In genomic region chr14:99032596-99032995, GRCm38 (mm10) we compare ENCODE assay signal across 32 mouse cellular contexts. TPM values are rescaled to one million over a fixed set of nuclear protein-coding genes. Genes with fewer than 3 reads are reported as not detected.
DNase-seq lines count a peak whose midpoint lies in the region; ATAC-seq and TF ChIP-seq lines count a peak whose summit lies in the region.
"Had no signal": no experiment of that assay in that cellular context is flagged by ENCODE, and none has a peak within 500 bp of the region (broad histone marks: within the 10 kb centered on the region; RNA-seq: fewer than 3 reads in every experiment).

No protein-coding gene starts in this region.

- peak; percentile 37 for DNase-seq in intestine, embryonic 14.5 days (ENCODE audit: low spot score)
- DNase-seq in liver, postnatal 0 days, result no peak
- DNase-seq in liver, result no peak
- no peak for DNase-seq in left cerebral cortex, adult 11 months (ENCODE audit: low spot score)
- DNase-seq: adrenal gland, postnatal 14 days; cerebellum, adult 11-12 months; cerebellum, adult 9-11 months; gastrocnemius, adult 2 months; gastrocnemius, postnatal 36 days; heart, adult 2 months; kidney, adult 9 months; kidney, postnatal 36 days; liver, embryonic 13.5 days; lung, adult 2 months; lung, postnatal 10 days; right cerebral cortex, adult 18-20 months; spleen, adult 18-20 months; thymus, postnatal 25 days had no signal

- no peak for TF ChIP-seq EP300 in liver, postnatal 0 days (IDR thresholded peaks at IDR 0.05; ENCODE audit: low read depth)

- no peaks in the 10 kb centered on the region for H3K4me1 ChIP-seq in forebrain, embryonic 13.5 days
- no peaks in the 10 kb centered on the region for H3K4me1 ChIP-seq in forebrain, embryonic 16.5 days (replicated peaks; ENCODE audit: control insufficient read depth, insufficient read depth, low read length)
- no peaks in the 10 kb centered on the region for H3K4me1 ChIP-seq in intestine, embryonic 14.5 days (replicated peaks; ENCODE audit: control insufficient read depth, insufficient read depth, low read length)
- no peaks in the 10 kb centered on the region; the same call in 1 of the 2 replicates for H3K4me1 ChIP-seq in intestine, embryonic 15.5 days (replicated peaks)
- H3K4me1 ChIP-seq in liver, postnatal 0 days (ENCODE audit: insufficient read depth), result no peaks in the 10 kb centered on the region
- no peaks in the 10 kb centered on the region for H3K4me1 ChIP-seq in intestine, postnatal 0 days (replicated peaks; ENCODE audit: control insufficient read depth, insufficient read depth, low read length)
- H3K4me1 ChIP-seq: embryonic facial prominence, embryonic 13.5 days; forebrain, embryonic 10.5 days; limb, embryonic 12.5 days; neural tube, embryonic 12.5 days had no signal

- no peak overlapping the region for H3K4me3 ChIP-seq in forebrain, embryonic 13.5 days
- H3K4me3 ChIP-seq in forebrain, embryonic 16.5 days (replicated peaks; ENCODE audit: low read length), result no peak overlapping the region
- H3K4me3 ChIP-seq in intestine, embryonic 14.5 days (ENCODE audit: low read depth, low read length), result no peak overlapping the region
- no peak overlapping the region for H3K4me3 ChIP-seq in intestine, embryonic 15.5 days (replicated peaks)
- no peak overlapping the region for H3K4me3 ChIP-seq in liver, postnatal 0 days (ENCODE audit: low read depth, low read length)
- H3K4me3 ChIP-seq in intestine, postnatal 0 days (ENCODE audit: low read depth, low read length), result no peak overlapping the region
- H3K4me3 ChIP-seq: embryonic facial prominence, embryonic 13.5 days; forebrain, embryonic 10.5 days; gastrocnemius, adult 2 months; heart, adult 2 months; heart, embryonic 12.5 days; layer of hippocampus, adult 2 months; limb, embryonic 12.5 days; liver, embryonic 13.5 days; midbrain, embryonic 10.5 days; myocyte; neural tube, embryonic 12.5 days had no signal

- H3K9me3 ChIP-seq in forebrain, embryonic 13.5 days (replicated peaks), result no peaks in the 10 kb centered on the region
- H3K9me3 ChIP-seq in forebrain, embryonic 16.5 days (ENCODE audit: control insufficient read depth, low read length), result no peaks in the 10 kb centered on the region
- H3K9me3 ChIP-seq in intestine, embryonic 14.5 days (ENCODE audit: control insufficient read depth, low read length), result no peaks in the 10 kb centered on the region
- H3K9me3 ChIP-seq in intestine, embryonic 15.5 days, result no peaks in the 10 kb centered on the region
- H3K9me3 ChIP-seq in liver, postnatal 0 days (ENCODE audit: low read length), result no peaks in the 10 kb centered on the region
- H3K9me3 ChIP-seq in intestine, postnatal 0 days (ENCODE audit: control insufficient read depth), result no peaks in the 10 kb centered on the region
- H3K9me3 ChIP-seq: embryonic facial prominence, embryonic 13.5 days; forebrain, embryonic 10.5 days; heart, embryonic 12.5 days; limb, embryonic 12.5 days; liver, embryonic 13.5 days; midbrain, embryonic 10.5 days; neural tube, embryonic 12.5 days had no signal

- no peaks in the 10 kb centered on the region for H3K27me3 ChIP-seq in forebrain, embryonic 13.5 days
- no peaks in the 10 kb centered on the region for H3K27me3 ChIP-seq in forebrain, embryonic 16.5 days (replicated peaks; ENCODE audit: control insufficient read depth, insufficient read depth, low read length)
- no peaks in the 10 kb centered on the region for H3K27me3 ChIP-seq in intestine, embryonic 14.5 days (replicated peaks; ENCODE audit: control insufficient read depth, insufficient read depth, low read length)
- no peaks in the 10 kb centered on the region for H3K27me3 ChIP-seq in intestine, embryonic 15.5 days (replicated peaks)
- H3K27me3 ChIP-seq in liver, postnatal 0 days (ENCODE audit: insufficient read depth, low read length), result no peaks in the 10 kb centered on the region
- H3K27me3 ChIP-seq in intestine, postnatal 0 days (replicated peaks; ENCODE audit: control insufficient read depth, insufficient read depth, low read length), result no peaks in the 10 kb centered on the region
- H3K27me3 ChIP-seq: embryonic facial prominence, embryonic 13.5 days; heart, embryonic 12.5 days; limb, embryonic 12.5 days; liver, embryonic 13.5 days; neural tube, embryonic 12.5 days; Patski had no signal

- no peak for TF ChIP-seq CTCF in liver, postnatal 0 days (IDR thresholded peaks at IDR 0.05; ENCODE audit: low read depth)
- no peak for TF ChIP-seq CTCF in intestine, postnatal 0 days (IDR thresholded peaks at IDR 0.05; ENCODE audit: low read depth)

- no peak overlapping the region for H3K4me2 ChIP-seq in forebrain, embryonic 13.5 days
- no peak overlapping the region for H3K4me2 ChIP-seq in forebrain, embryonic 16.5 days (ENCODE audit: low read length)
- H3K4me2 ChIP-seq in intestine, embryonic 14.5 days (ENCODE audit: low read length), result no peak overlapping the region
- no peak overlapping the region for H3K4me2 ChIP-seq in intestine, embryonic 15.5 days (replicated peaks)
- H3K4me2 ChIP-seq in liver, postnatal 0 days (ENCODE audit: low read depth, low read length), result no peak overlapping the region
- no peak overlapping the region for H3K4me2 ChIP-seq in intestine, postnatal 0 days (replicated peaks; ENCODE audit: low read depth)
- H3K4me2 ChIP-seq: embryonic facial prominence, embryonic 13.5 days; heart, embryonic 12.5 days; limb, embryonic 12.5 days; liver, embryonic 13.5 days; neural tube, embryonic 12.5 days had no signal

- no peak overlapping the region for H3K9ac ChIP-seq in forebrain, embryonic 13.5 days
- no peak overlapping the region for H3K9ac ChIP-seq in forebrain, embryonic 16.5 days (replicated peaks; ENCODE audit: low read depth, low read length)
- H3K9ac ChIP-seq in intestine, embryonic 14.5 days (ENCODE audit: low read length), result no peak overlapping the region
- H3K9ac ChIP-seq in intestine, embryonic 15.5 days, result no peak overlapping the region
- no peak overlapping the region for H3K9ac ChIP-seq in liver, postnatal 0 days (replicated peaks)
- no peak overlapping the region for H3K9ac ChIP-seq in intestine, postnatal 0 days (ENCODE audit: low read depth, low read length)
- H3K9ac ChIP-seq: embryonic facial prominence, embryonic 13.5 days; heart, embryonic 12.5 days; limb, embryonic 12.5 days; liver, embryonic 13.5 days; neural tube, embryonic 12.5 days had no signal

- no peak overlapping the region for H3K27ac ChIP-seq in forebrain, embryonic 13.5 days
- no peak overlapping the region for H3K27ac ChIP-seq in forebrain, embryonic 16.5 days (ENCODE audit: low read length)
- H3K27ac ChIP-seq in intestine, embryonic 14.5 days (ENCODE audit: low read depth), result no peak overlapping the region
- no peak overlapping the region for H3K27ac ChIP-seq in intestine, embryonic 15.5 days
- no peak overlapping the region for H3K27ac ChIP-seq in liver, postnatal 0 days (ENCODE audit: low read depth)
- H3K27ac ChIP-seq in intestine, postnatal 0 days (ENCODE audit: low read depth, low read length), result 0 out of 2 replicates have a peak overlapping the region, but pooled peaks have one; percentile 15
- H3K27ac ChIP-seq: embryonic facial prominence, embryonic 13.5 days; forebrain, embryonic 10.5 days; gastrocnemius, adult 2 months; heart, adult 2 months; layer of hippocampus, adult 2 months; limb, embryonic 12.5 days; liver, embryonic 13.5 days; midbrain, embryonic 10.5 days; neural tube, embryonic 12.5 days had no signal

- peaks cover 19% of the 10 kb centered on the region for H3K36me3 ChIP-seq in forebrain, embryonic 13.5 days (ENCODE audit: poor library complexity, severe bottlenecking)
- peaks cover 11% of the 10 kb centered on the region for H3K36me3 ChIP-seq in forebrain, embryonic 16.5 days (ENCODE audit: control insufficient read depth, insufficient read depth)
- peaks cover 15% of the 10 kb centered on the region; the same call in 1 of the 2 replicates for H3K36me3 ChIP-seq in intestine, embryonic 14.5 days (ENCODE audit: control insufficient read depth, insufficient read depth, low read length)
- H3K36me3 ChIP-seq in intestine, embryonic 15.5 days, result no peaks in the 10 kb centered on the region
- peaks cover 22% of the 10 kb centered on the region for H3K36me3 ChIP-seq in liver, postnatal 0 days (replicated peaks; ENCODE audit: insufficient read depth, low read length)
- peaks cover 5% of the 10 kb centered on the region; the same call in 1 of the 2 replicates for H3K36me3 ChIP-seq in intestine, postnatal 0 days (ENCODE audit: control insufficient read depth, insufficient read depth)

- ATAC-seq in forebrain, embryonic 13.5 days, result 0 out of 2 replicates have a peak, but pooled peaks have one; percentile 50
- no peak for ATAC-seq in forebrain, embryonic 16.5 days
- no peak for ATAC-seq in intestine, embryonic 14.5 days (replicated peaks; ENCODE audit: low FRiP score, low TSS enrichment, low read depth)
- ATAC-seq in intestine, embryonic 15.5 days, result no peak
- ATAC-seq in liver, postnatal 0 days, result 0 out of 2 replicates have a peak, but pooled peaks have one; percentile 13
- 0 out of 2 replicates have a peak, but pooled peaks have one; percentile 16 for ATAC-seq in intestine, postnatal 0 days
- ATAC-seq: midbrain, embryonic 16.5 days; Patski had no signal

- WGBS in forebrain, embryonic 13.5 days, result 89% methylated on average over 5 of the region's 5 CpGs
- 78% methylated on average over 5 of the region's 5 CpGs for WGBS in forebrain, embryonic 16.5 days
- WGBS in intestine, embryonic 14.5 days, result 77% methylated on average over 5 of the region's 5 CpGs
- WGBS in intestine, embryonic 15.5 days, result 80% methylated on average over 5 of the region's 5 CpGs
- WGBS in liver, postnatal 0 days (ENCODE audit: insufficient replicate concordance), result 72% methylated on average over 5 of the region's 5 CpGs
- WGBS in intestine, postnatal 0 days, result 67% methylated on average over 5 of the region's 5 CpGs

RNA-seq across cellular contexts. Expression of gene Mzt1, which starts 13.3 kb away (rescaled TPM):
- 131 and 146 TPM in 2 replicates for polyA plus RNA-seq in forebrain, embryonic 13.5 days (2015; fragmentation: Nextera tagmentation; extraction: Ambion mirVana)
- polyA plus RNA-seq in forebrain, embryonic 16.5 days (2015; fragmentation: Nextera tagmentation; extraction: Ambion mirVana), result 120 and 124 TPM in 2 replicates
- polyA plus RNA-seq in intestine, embryonic 14.5 days (2014; fragmentation: Nextera tagmentation; extraction: Ambion mirVana), result 53.1 and 64.1 TPM in 2 replicates
- 60.8 and 70.6 TPM in 2 replicates for polyA plus RNA-seq in intestine, embryonic 15.5 days (2015; fragmentation: Nextera tagmentation; extraction: Ambion mirVana)
- polyA plus RNA-seq in liver, postnatal 0 days (2015; fragmentation: Nextera tagmentation; extraction: Ambion mirVana), result 42.5 and 43.2 TPM in 2 replicates
- polyA plus RNA-seq in intestine, postnatal 0 days (2015; fragmentation: Nextera tagmentation; extraction: Ambion mirVana), result 46.2 and 46.9 TPM in 2 replicates

RNA-seq across cellular contexts. Expression of gene Bora, which starts 13.4 kb away (rescaled TPM):
- polyA plus RNA-seq in forebrain, embryonic 13.5 days (2015; fragmentation: Nextera tagmentation; extraction: Ambion mirVana), result 48.2 and 50.4 TPM in 2 replicates
- polyA plus RNA-seq in forebrain, embryonic 16.5 days (2015; fragmentation: Nextera tagmentation; extraction: Ambion mirVana), result 21.2 TPM in 2 replicates
- 69.4 and 76.9 TPM in 2 replicates for polyA plus RNA-seq in intestine, embryonic 14.5 days (2014; fragmentation: Nextera tagmentation; extraction: Ambion mirVana)
- polyA plus RNA-seq in intestine, embryonic 15.5 days (2015; fragmentation: Nextera tagmentation; extraction: Ambion mirVana), result 61.2 and 61.8 TPM in 2 replicates
- polyA plus RNA-seq in liver, postnatal 0 days (2015; fragmentation: Nextera tagmentation; extraction: Ambion mirVana), result 13.0 and 13.6 TPM in 2 replicates
- polyA plus RNA-seq in intestine, postnatal 0 days (2015; fragmentation: Nextera tagmentation; extraction: Ambion mirVana), result 21.9 and 22.1 TPM in 2 replicates

RNA-seq across cellular contexts. Expression of gene Rpl36a-ps1, which starts 38.5 kb away (rescaled TPM):
- polyA plus RNA-seq in forebrain, embryonic 13.5 days (2015; fragmentation: Nextera tagmentation; extraction: Ambion mirVana), result 0.74 TPM in 1 of 2 replicates, not detected in the other
- 0.88 TPM in 1 of 2 replicates, not detected in the other for polyA plus RNA-seq in forebrain, embryonic 16.5 days (2015; fragmentation: Nextera tagmentation; extraction: Ambion mirVana)
- polyA plus RNA-seq in intestine, embryonic 14.5 days (2014; fragmentation: Nextera tagmentation; extraction: Ambion mirVana), result 2.6 TPM in 1 of 2 replicates, not detected in the other
- polyA plus RNA-seq in intestine, embryonic 15.5 days (2015; fragmentation: Nextera tagmentation; extraction: Ambion mirVana), result 0.96 and 1.6 TPM in 2 replicates
- polyA plus RNA-seq in liver, postnatal 0 days (2015; fragmentation: Nextera tagmentation; extraction: Ambion mirVana), result 2.5 and 3.0 TPM in 2 replicates
- polyA plus RNA-seq in intestine, postnatal 0 days (2015; fragmentation: Nextera tagmentation; extraction: Ambion mirVana), result 3.4 and 4.4 TPM in 2 replicates
- polyA plus RNA-seq: heart, adult 2 months; lung, adult 2 months; neural tube, embryonic 12.5 days had no signal

Comparison
In these comparisons a context has a peak if more than half of its experiments do, and no peak if none do; other contexts are left out.
1. ATAC-seq: peak in forebrain, embryonic 13.5 days (single experiment), liver, postnatal 0 days (single experiment) and intestine, postnatal 0 days (single experiment); none in forebrain, embryonic 16.5 days (single experiment), intestine, embryonic 14.5 days (single experiment) and intestine, embryonic 15.5 days (single experiment).